10 mouse cellular contexts compared by ENCODE assay signal in genomic region chr1:152677482-152678211, GRCm38 (mm10).
DNase-seq lines count a peak whose midpoint lies in the region; ATAC-seq and TF ChIP-seq lines count a peak whose summit lies in the region.
"Had no signal": no experiment of that assay in that cellular context is flagged by ENCODE, and none has a peak within 500 bp of the region (broad histone marks: within the 10 kb centered on the region; RNA-seq: fewer than 3 reads in every experiment).

No protein-coding gene starts in this region.

- H3K4me1 ChIP-seq in spleen, adult 2 months (ENCODE audit: control insufficient read depth, insufficient read depth, insufficient read length): no peaks in the 10 kb centered on the region
- H3K4me1 ChIP-seq in liver, postnatal 0 days (ENCODE audit: insufficient read depth): peaks cover 3% of the 10 kb centered on the region; the same call in 1 of the 2 replicates
- peaks cover 8% of the 10 kb centered on the region; the same call in 1 of the 2 replicates for H3K4me1 ChIP-seq in forebrain, embryonic 10.5 days

- no peak for DNase-seq in frontal cortex, postnatal 36 days (ENCODE audit: low spot score in 2 of 2)
- DNase-seq in spleen, adult 2 months (ENCODE audit: low read depth in 1 of 2, low spot score in 2 of 2): no peak
- no peak for DNase-seq in spleen, adult 12 weeks (ENCODE audit: low spot score)
- no peak for DNase-seq in liver, postnatal 0 days
- DNase-seq in forebrain, embryonic 10.5 days (ENCODE audit: extremely low spot score, low spot score): no peak
- DNase-seq in thymus, postnatal 36 days: no peak
- DNase-seq: gastrocnemius, postnatal 36 days had no signal

- no peak overlapping the region for H3K4me2 ChIP-seq in liver, postnatal 0 days (ENCODE audit: low read depth, low read length)
- H3K4me2 ChIP-seq: neural tube, embryonic 13.5 days had no signal

- TF ChIP-seq EP300 in liver, postnatal 0 days (IDR thresholded peaks at IDR 0.05; ENCODE audit: low read depth): peak; percentile 42; the same call in 1 of the 2 replicates

- WGBS in spleen, adult 2 months: 86% methylated on average over 12 of the region's 12 CpGs
- WGBS in liver, postnatal 0 days (ENCODE audit: insufficient replicate concordance): 59% methylated on average over 12 of the region's 12 CpGs
- WGBS in forebrain, embryonic 10.5 days: 87% methylated on average over 12 of the region's 12 CpGs

- peak; percentile 84 for ATAC-seq in frontal cortex, adult (ENCODE audit: low TSS enrichment)
- ATAC-seq in liver, postnatal 0 days: no peak
- ATAC-seq in megakaryocyte-erythroid progenitor cell, adult 5-6 weeks (replicated peaks; ENCODE audit: low FRiP score, low TSS enrichment, poor library complexity, severe bottlenecking): no peak

- no peaks in the 10 kb centered on the region for H3K36me3 ChIP-seq in spleen, adult 2 months (ENCODE audit: control insufficient read depth, insufficient read depth, low read length)
- no peaks in the 10 kb centered on the region for H3K36me3 ChIP-seq in liver, postnatal 0 days (replicated peaks; ENCODE audit: insufficient read depth, low read length)
- no peaks in the 10 kb centered on the region for H3K36me3 ChIP-seq in forebrain, embryonic 10.5 days (replicated peaks)
- H3K36me3 ChIP-seq: neural tube, embryonic 13.5 days had no signal

- TF ChIP-seq CTCF in spleen, adult 2 months (IDR thresholded peaks at IDR 0.05; ENCODE audit: extremely low read depth, insufficient read depth, insufficient read length, insufficient replicate concordance): no peak
- TF ChIP-seq CTCF in liver, postnatal 0 days (IDR thresholded peaks at IDR 0.05; ENCODE audit: low read depth): no peak

- H3K9ac ChIP-seq in liver, postnatal 0 days (replicated peaks): no peak overlapping the region
- H3K9ac ChIP-seq: neural tube, embryonic 13.5 days had no signal

- H3K27ac ChIP-seq in spleen, adult 2 months (ENCODE audit: insufficient read depth, low read length): peak overlapping the region; percentile 12
- peak overlapping the region; percentile 52; the same call in 1 of the 2 replicates for H3K27ac ChIP-seq in liver, postnatal 0 days (ENCODE audit: low read depth)
- no peak overlapping the region for H3K27ac ChIP-seq in forebrain, embryonic 10.5 days
- H3K27ac ChIP-seq: neural tube, embryonic 13.5 days had no signal

- H3K27me3 ChIP-seq in spleen, adult 2 months (ENCODE audit: control insufficient read depth, insufficient read depth, low read length): no peaks in the 10 kb centered on the region
- H3K27me3 ChIP-seq in liver, postnatal 0 days (ENCODE audit: insufficient read depth, low read length): no peaks in the 10 kb centered on the region
- H3K27me3 ChIP-seq in forebrain, embryonic 10.5 days (ENCODE audit: poor library complexity, severe bottlenecking): no peaks in the 10 kb centered on the region
- H3K27me3 ChIP-seq: neural tube, embryonic 13.5 days had no signal

- no peak overlapping the region for H3K4me3 ChIP-seq in spleen, adult 2 months (ENCODE audit: extremely low read depth, insufficient read depth, insufficient read length)
- H3K4me3 ChIP-seq in liver, postnatal 0 days (ENCODE audit: low read depth, low read length): no peak overlapping the region
- no peak overlapping the region for H3K4me3 ChIP-seq in forebrain, embryonic 10.5 days
- H3K4me3 ChIP-seq: neural tube, embryonic 13.5 days had no signal

- no peak for TF ChIP-seq POLR2A in spleen, adult 2 months (IDR thresholded peaks at IDR 0.05; ENCODE audit: low read depth, low read length)

- no peaks in the 10 kb centered on the region for H3K9me3 ChIP-seq in liver, postnatal 0 days (ENCODE audit: low read length)
- H3K9me3 ChIP-seq in forebrain, embryonic 10.5 days: no peaks in the 10 kb centered on the region
- H3K9me3 ChIP-seq: neural tube, embryonic 13.5 days had no signal
